Mouse (Mus musculus) thymus, postnatal 36 days (tissue): ENCODE results near the gene Slc4a10.

Source experiments
- DNase-seq, 2 experiments: peaks; one replicate each; pipeline ENCODE4 v3.0.0; 2022; ENCODE audit warnings: mixed read lengths in 2 of 2

Gene Slc4a10

GRCm38 (mm10) chr2:62355766-62356165, 309.5 kb downstream of the Slc4a10 start:
- no peak for DNase-seq

GRCm38 (mm10) chr2:62356606-62357005, 310.3 kb downstream of the Slc4a10 start:
- no peak for DNase-seq

- DNase-seq = no peak
Measured at GRCm38 (mm10) chr2:62357259-62357658, 311.0 kb downstream of the Slc4a10 start.

- no peak for DNase-seq
Measured at GRCm38 (mm10) chr2:62360872-62361271, 314.6 kb downstream of the Slc4a10 start.

GRCm38 (mm10) chr2:62361514-62361913, 315.3 kb downstream of the Slc4a10 start:
- no peak for DNase-seq

GRCm38 (mm10) chr2:62362211-62362610, 315.9 kb downstream of the Slc4a10 start:
- DNase-seq = no peak

- DNase-seq = no peak
Measured at GRCm38 (mm10) chr2:62363606-62364005, 317.3 kb downstream of the Slc4a10 start.

- DNase-seq = no peak
Measured at GRCm38 (mm10) chr2:62368349-62369053, 322.2 kb downstream of the Slc4a10 start.

- no peak for DNase-seq
Measured at GRCm38 (mm10) chr2:62370048-62370447, 323.8 kb downstream of the Slc4a10 start.

- DNase-seq = no peak
Measured at GRCm38 (mm10) chr2:62373692-62374091, 327.4 kb downstream of the Slc4a10 start.
